Mouse (Mus musculus) gonadal fat pad, adult 2 months (tissue): ENCODE measurements around the gene Ttc3. TPM values are rescaled to one million over a fixed set of nuclear protein-coding genes. Genes with fewer than 3 reads are reported as not detected.

Source experiments
- DNase-seq: peaks from one replicate; pipeline ENCODE4 v3.0.0-alpha.2; 2012; ENCODE audit warnings: low read depth
- polyA plus RNA-seq: library from polyadenylated mRNA; depleted of rRNA; stranded (reverse); fragments of >200 nt; gene quantifications from 2 replicates; pipeline ENCODE4 v1.2.3, GENCODE M21; 2012

Ttc3 gene
- polyA plus RNA-seq, 1 experiment, result 48.6 TPM

GRCm38 (mm10) chr16:94358091-94358490 is 12.3 kb upstream of the Ttc3 start:
- DNase-seq, result no peak

- no peak for DNase-seq
Observed at GRCm38 (mm10) chr16:94360578-94361350, 9.7 kb upstream of the Ttc3 start.

GRCm38 (mm10) chr16:94362174-94362873 is 8.1 kb upstream of the Ttc3 start:
- no peak for DNase-seq

GRCm38 (mm10) chr16:94363814-94364213 is 6.6 kb upstream of the Ttc3 start:
- DNase-seq, result no peak

- DNase-seq, result no peak
Observed at GRCm38 (mm10) chr16:94365435-94365834, 5.0 kb upstream of the Ttc3 start.

- no peak for DNase-seq
Observed at GRCm38 (mm10) chr16:94369596-94370172, 734 bp upstream of the Ttc3 start.

GRCm38 (mm10) chr16:94370915-94371300 is 490 bp downstream of the Ttc3 start:
- DNase-seq, result no peak

GRCm38 (mm10) chr16:94371301-94371931 is 998 bp downstream of the Ttc3 start, which contains the start of gene Pigp:
Gene Pigp, minus strand, starts transcription at chr16:94371842.
- no peak for DNase-seq

- no peak for DNase-seq
Observed at GRCm38 (mm10) chr16:94379386-94379785, 9.0 kb downstream of the Ttc3 start.

GRCm38 (mm10) chr16:94383277-94383676 is 12.9 kb downstream of the Ttc3 start:
- no peak for DNase-seq

GRCm38 (mm10) chr16:94387690-94388089 is 17.3 kb downstream of the Ttc3 start:
- DNase-seq, result no peak

- no peak for DNase-seq
Observed at GRCm38 (mm10) chr16:94392299-94392698, 21.9 kb downstream of the Ttc3 start.

- DNase-seq, result no peak
Observed at GRCm38 (mm10) chr16:94395051-94395450, 24.6 kb downstream of the Ttc3 start.

- DNase-seq, result no peak
Observed at GRCm38 (mm10) chr16:94396641-94397040, 26.2 kb downstream of the Ttc3 start.

GRCm38 (mm10) chr16:94399141-94399540 is 28.7 kb downstream of the Ttc3 start:
- DNase-seq, result no peak

- DNase-seq, result no peak
Observed at GRCm38 (mm10) chr16:94401636-94402035, 31.2 kb downstream of the Ttc3 start.

- DNase-seq, result no peak
Observed at GRCm38 (mm10) chr16:94402185-94402584, 31.8 kb downstream of the Ttc3 start.

GRCm38 (mm10) chr16:94411287-94411686 is 40.9 kb downstream of the Ttc3 start:
- no peak for DNase-seq

- DNase-seq, result no peak
Observed at GRCm38 (mm10) chr16:94412198-94412597, 41.8 kb downstream of the Ttc3 start.

GRCm38 (mm10) chr16:94412760-94413159 is 42.3 kb downstream of the Ttc3 start:
- no peak for DNase-seq

- DNase-seq, result no peak
Observed at GRCm38 (mm10) chr16:94414151-94414550, 43.7 kb downstream of the Ttc3 start.

- no peak for DNase-seq
Observed at GRCm38 (mm10) chr16:94420498-94420897, 50.1 kb downstream of the Ttc3 start.
